Mouse (Mus musculus) common myeloid progenitor, adult 5-6 weeks (primary cell): ENCODE measurements around the gene Lilr4b. TPM values are rescaled to one million over a fixed set of nuclear protein-coding genes. Genes with fewer than 3 reads are reported as not detected.
"Not testable (repeated sequence)": the region's sequence is repeated elsewhere in the genome, so short reads cannot be mapped to it uniquely, and the experiment has no call there.

Experiments used
- ATAC-seq: replicated peaks from 2 replicates; pipeline ENCODE4 v1.8.0; 2016; ENCODE audit warnings: low read depth, mild to moderate bottlenecking, moderate TSS enrichment, inconsistent platforms; ENCODE audit not compliant: poor library complexity, severe bottlenecking
- total RNA-seq: library from RNA; stranded (forward); fragments of 200-1000, 187-1606 nt; gene quantifications from 2 replicates; pipeline ENCODE4 v1.2.3, GENCODE M21; 2017

Gene Lilr4b
- total RNA-seq: 8.1 and 11.0 TPM in 2 replicates

- peak; percentile 99 for ATAC-seq
Observed at GRCm38 (mm10) chr10:51480397-51480796, at the start of gene Lilr4b, which contains the start of gene Gm49339. TSS of gene Lilr4b (plus strand) at chr10:51480632. TSS of gene Gm49339 (plus strand) at chr10:51480612.

- peak; percentile 86 for ATAC-seq
Observed at GRCm38 (mm10) chr10:51432940-51433339, 47.5 kb upstream of the Lilr4b start.

- peak; percentile 67 for ATAC-seq
Observed at GRCm38 (mm10) chr10:51435684-51436083, 44.7 kb upstream of the Lilr4b start.

GRCm38 (mm10) chr10:51451610-51452009, 28.8 kb upstream of the Lilr4b start:
- ATAC-seq: no peak

GRCm38 (mm10) chr10:51453616-51454298, 26.7 kb upstream of the Lilr4b start:
- ATAC-seq: peak; percentile 87

GRCm38 (mm10) chr10:51454365-51454764, 26.1 kb upstream of the Lilr4b start:
- ATAC-seq: peak; percentile 10; the same call in 1 of the 2 replicates

GRCm38 (mm10) chr10:51455762-51456161, 24.7 kb upstream of the Lilr4b start:
- ATAC-seq: peak; percentile 69

GRCm38 (mm10) chr10:51456369-51456768, 24.1 kb upstream of the Lilr4b start:
- ATAC-seq: peak; percentile 29

- not testable (repeated sequence) for ATAC-seq
Observed at GRCm38 (mm10) chr10:51463800-51464199, 16.6 kb upstream of the Lilr4b start.

- ATAC-seq: peak; percentile 97
Observed at GRCm38 (mm10) chr10:51490691-51491090, 10.3 kb downstream of the Lilr4b start, which contains the start of gene Lilrb4a. TSS of gene Lilrb4a (plus strand) at chr10:51490956.

- ATAC-seq: peak; percentile 85
Observed at GRCm38 (mm10) chr10:51520021-51520420, 39.6 kb downstream of the Lilr4b start.

- ATAC-seq: peak; percentile 69
Observed at GRCm38 (mm10) chr10:51521453-51521852, 41.0 kb downstream of the Lilr4b start.

- peak; percentile 43 for ATAC-seq
Observed at GRCm38 (mm10) chr10:51526090-51526489, 45.7 kb downstream of the Lilr4b start.

GRCm38 (mm10) chr10:51526633-51527032, 46.2 kb downstream of the Lilr4b start:
- no peak for ATAC-seq

- ATAC-seq: peak; percentile 76
Observed at GRCm38 (mm10) chr10:51528840-51529434, 48.5 kb downstream of the Lilr4b start.

GRCm38 (mm10) chr10:51529497-51529896, 49.1 kb downstream of the Lilr4b start:
- peak; percentile 24 for ATAC-seq

- ATAC-seq: peak; percentile 39
Observed at GRCm38 (mm10) chr10:51530813-51531212, 50.4 kb downstream of the Lilr4b start.
